Mouse (Mus musculus) telencephalon, adult 2 months (tissue): ENCODE data around the gene Hk1.

Experiments used
- DNase-seq: peaks from one replicate; pipeline ENCODE4 v3.0.0-alpha.2; 2011; ENCODE audit warnings: low read depth, low spot score

The Hk1 gene

DNA sequence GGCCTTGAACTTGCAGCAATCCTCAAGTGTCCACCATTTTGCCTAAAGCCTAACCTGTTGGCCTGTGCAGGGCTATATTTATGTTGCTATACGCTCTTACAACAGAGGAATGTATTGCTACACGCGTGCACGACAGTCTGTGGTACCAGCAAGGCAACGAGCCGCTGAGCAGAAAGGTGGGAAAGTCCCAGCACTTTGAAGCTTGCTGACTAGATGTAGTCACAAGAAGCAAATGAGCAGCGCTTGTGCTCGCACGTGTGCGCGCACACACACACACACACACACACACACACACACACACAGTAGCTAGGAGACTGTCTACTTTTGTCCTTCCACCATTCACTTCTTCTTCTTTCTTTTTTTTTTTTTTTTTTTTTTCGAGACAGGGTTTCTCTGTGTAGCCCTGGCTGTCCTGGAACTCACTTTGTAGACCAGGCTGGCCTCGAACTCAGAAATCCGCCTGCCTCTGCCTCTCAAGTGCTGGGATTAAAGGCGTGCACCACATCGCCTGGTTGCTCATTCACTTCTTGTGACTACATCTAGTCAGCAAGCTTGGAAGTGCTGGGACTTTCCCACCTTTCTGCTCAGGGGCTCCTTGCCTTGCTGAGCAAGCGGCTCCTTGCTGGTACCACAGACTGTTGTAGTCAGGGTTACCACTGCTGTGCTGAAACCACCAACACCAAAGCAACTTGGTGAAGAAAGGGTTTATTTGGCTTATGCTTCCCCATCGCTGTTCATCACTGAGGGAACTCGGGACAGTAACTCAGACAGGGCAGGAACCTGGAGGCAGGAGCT, 102.0 kb downstream of the Hk1 start:
- no peak for DNase-seq

GRCm38 (mm10) chr10:62275235-62275634, 104.5 kb downstream of the Hk1 start:
- peak; percentile 52 for DNase-seq

DNA sequence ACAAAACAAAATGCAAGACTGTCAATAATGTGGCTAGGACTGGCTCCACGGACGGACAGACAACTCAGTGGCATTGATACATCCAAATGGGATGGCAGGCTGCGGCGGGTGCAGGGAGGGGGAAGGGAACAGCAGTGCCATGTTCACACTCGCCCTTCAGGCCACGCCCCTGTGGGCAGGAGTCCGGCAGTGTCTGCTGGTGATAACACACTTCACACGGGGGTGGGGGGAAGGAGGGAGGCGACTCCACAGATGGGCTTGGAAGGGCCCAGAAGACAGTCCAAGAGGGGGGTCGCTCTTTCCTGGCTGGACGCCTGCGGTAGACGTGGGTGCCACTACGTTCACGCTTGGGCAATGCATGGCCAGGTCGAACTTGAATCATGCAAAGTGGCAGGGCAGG, 110.4 kb downstream of the Hk1 start:
- DNase-seq = no peak

- no peak for DNase-seq
Observed at GRCm38 (mm10) chr10:62264299-62264698, 115.4 kb downstream of the Hk1 start.

DNA sequence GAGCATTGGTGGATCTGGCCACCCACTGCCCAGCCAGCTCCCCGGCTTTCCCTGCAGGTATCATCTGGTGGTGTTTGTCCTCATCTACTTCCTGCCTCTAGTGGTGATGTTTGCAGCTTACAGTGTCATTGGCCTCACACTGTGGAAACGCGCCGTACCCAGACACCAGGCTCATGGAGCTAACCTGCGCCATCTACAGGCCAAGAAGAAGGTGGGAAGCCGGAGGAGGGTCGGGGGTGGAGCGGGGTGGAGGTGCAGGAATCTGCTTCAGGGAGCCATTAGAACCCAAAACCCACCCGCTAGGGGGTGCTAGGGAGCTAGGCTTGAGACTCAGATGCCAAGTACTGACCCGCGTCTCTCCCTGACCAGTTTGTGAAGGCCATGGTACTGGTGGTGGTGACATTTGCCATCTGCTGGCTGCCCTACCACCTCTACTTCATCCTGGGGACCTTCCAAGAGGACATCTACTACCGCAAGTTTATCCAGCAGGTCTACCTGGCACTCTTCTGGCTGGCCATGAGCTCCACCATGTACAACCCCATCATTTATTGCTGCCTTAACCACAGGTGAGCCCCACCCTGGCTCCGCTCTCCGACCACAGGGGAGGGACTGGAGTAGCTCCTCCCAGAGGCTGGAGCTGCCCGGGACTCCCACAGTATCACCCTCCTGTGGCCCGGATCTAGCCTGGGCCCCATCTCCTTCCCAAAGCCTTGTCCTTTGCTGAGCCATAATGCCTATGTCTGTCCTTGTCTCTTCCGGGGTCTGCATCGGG, 118.4 kb downstream of the Hk1 start:
- peak; percentile 50 for DNase-seq

- no peak for DNase-seq
Observed at GRCm38 (mm10) chr10:62258298-62258697, 121.4 kb downstream of the Hk1 start.

DNA sequence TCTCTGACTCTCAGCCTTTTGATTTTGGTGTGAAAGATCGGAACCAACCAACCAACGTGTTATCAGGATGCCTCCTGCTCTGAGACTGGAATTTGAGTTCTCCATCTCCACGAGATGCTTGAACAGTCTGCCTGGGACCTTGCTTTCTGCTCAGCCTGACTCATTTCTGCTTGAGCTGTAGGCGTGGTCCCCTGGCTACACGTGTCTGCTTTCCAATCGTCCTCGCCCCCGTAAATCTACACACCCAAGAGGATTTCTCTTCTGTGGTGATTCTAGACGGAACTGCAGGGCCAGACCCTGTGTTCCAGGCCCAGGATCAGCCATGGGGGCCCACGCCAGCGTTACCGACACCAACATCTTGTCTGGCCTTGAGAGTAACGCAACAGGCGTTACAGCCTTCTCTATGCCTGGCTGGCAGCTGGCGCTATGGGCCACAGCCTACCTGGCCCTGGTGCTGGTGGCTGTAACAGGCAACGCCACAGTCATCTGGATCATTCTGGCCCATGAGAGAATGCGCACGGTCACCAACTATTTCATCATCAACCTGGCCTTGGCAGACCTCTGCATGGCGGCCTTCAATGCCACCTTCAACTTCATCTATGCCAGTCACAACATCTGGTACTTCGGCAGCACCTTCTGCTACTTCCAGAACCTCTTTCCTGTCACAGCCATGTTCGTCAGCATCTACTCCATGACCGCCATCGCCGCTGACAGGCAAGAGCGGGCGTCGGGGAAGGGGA, 127.0 kb downstream of the Hk1 start:
- no peak for DNase-seq

DNA sequence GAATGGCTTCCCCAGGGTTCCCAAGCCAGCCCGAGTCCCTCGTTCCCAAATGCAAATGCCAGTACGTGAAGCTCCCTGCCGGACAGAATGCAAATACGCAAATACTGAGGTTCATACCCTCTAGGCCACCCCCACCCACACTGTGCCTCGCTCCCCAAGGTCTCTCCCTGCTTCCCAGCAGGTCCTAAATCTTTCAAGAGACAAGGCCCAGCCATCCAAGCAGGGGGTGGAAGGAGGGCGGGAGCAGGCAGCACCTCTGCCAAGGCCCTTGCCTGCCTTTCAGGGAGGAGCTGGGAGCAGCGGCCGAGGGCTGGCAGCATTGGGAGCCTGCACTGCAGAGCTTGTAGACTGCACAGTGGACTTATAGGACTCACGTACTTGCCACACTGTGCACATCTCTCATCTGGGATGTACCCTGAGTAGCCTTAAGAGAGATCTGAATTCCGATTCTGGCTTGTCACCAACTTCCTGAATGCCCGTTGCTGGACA, 127.7 kb downstream of the Hk1 start, which contains the start of gene Tacr2:
Gene Tacr2, plus strand, starts transcription at position 439 of the 489 bp plus-strand sequence.
- no peak for DNase-seq

DNA sequence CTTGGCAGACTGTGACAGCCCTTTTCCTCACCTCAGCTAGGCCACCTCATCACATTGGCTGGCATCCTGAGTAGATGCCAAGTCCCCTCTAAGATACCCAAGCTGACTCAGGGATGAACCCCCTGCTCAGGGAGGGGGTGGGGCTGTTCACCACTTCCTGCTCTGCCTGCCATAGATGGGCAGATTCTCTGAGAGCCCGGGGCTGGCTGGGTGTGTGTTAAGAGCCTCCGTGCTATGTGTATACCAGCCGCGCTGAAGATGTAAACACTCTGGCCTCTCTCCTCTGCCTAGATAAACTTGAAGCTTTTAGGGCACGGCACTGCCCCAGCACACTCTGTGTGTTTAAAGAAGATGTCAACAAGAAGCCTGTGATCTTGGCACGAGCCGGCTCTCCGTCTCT, 131.9 kb downstream of the Hk1 start:
- no peak for DNase-seq

- DNase-seq = no peak
Observed at GRCm38 (mm10) chr10:62247156-62247555, 132.6 kb downstream of the Hk1 start.

DNA sequence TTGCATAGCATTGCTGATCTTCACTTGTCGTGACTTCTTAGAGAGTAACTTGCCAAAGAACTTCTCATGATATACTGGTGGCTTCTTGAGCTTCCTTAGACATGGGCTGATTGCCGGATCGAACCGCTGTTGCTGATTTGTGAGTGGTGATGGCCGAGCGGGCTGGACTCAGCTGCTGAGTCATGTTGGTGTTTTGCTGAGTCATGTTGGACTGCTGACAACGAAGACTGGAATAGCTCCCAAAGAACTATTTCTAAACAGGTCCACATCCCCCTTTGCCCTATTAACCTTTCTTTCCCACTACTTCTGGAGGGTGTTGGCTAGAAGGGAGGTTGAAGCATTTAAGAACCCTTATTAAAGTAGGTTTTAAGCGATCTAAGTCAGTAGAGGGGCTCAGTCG, 135.6 kb downstream of the Hk1 start:
- no peak for DNase-seq

DNA sequence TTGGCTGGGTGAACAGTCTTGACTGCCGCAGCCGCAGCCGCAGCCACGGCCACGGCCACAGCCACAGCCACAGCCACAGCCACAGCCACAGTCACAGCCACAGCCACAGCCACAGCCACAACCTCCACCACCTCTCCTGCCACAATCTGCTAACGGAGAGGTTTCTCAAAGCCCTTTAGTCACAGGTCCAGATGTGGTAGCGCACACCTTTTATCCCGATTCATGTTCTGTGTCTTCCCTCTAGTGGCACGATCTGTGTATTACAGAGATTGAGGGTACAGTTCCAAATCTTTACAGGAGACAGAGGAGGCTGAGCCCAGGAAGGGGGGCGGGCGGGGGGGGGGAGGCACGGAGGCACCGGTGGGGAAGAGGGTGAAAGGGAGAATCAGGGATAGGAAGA, 136.8 kb downstream of the Hk1 start:
- no peak for DNase-seq

GRCm38 (mm10) chr10:62242358-62242757, 137.3 kb downstream of the Hk1 start:
- peak; percentile 28 for DNase-seq

DNA sequence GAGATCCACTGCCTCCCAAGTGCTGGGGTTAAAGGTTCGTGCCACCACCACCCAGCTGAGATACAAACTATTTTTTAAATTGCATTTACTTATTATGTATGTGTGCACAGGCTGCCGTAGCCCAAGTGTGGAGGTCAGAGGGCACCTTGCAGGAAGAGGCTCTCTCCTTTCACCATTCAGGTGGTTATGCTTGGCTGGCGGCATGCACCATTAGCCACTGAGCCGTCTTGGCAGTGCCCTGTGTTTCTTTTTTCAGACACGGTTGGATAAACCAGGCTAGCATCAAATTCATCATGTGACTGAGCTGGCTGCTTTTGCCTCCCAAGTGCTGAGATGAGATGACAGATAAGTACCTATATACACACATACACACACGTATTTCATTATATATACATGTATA, 140.4 kb downstream of the Hk1 start:
- no peak for DNase-seq

- peak; percentile 23 for DNase-seq
Observed at GRCm38 (mm10) chr10:62238688-62239087, 141.0 kb downstream of the Hk1 start.

- DNase-seq = no peak
Observed at GRCm38 (mm10) chr10:62237205-62237604, 142.5 kb downstream of the Hk1 start.

DNA sequence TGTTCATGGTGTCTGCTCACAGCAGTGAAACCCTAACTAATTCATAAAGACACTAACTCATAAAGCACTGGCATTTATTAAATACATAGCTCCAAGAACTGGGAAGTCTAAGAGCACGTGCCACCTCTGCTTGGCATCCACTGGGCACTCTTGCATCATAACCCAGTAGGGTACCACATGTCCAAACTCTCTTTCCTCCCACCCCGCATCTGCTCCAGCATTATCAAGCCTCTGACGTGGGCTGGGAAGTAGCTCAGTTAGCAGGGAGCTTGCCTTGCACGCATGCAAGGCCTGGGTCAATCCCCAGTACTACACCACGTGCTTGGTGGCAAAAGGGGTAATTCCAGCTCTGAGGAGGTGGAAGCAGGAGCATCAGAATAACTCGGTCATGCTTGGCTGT, 143.5 kb downstream of the Hk1 start:
- peak; percentile 55 for DNase-seq

DNA sequence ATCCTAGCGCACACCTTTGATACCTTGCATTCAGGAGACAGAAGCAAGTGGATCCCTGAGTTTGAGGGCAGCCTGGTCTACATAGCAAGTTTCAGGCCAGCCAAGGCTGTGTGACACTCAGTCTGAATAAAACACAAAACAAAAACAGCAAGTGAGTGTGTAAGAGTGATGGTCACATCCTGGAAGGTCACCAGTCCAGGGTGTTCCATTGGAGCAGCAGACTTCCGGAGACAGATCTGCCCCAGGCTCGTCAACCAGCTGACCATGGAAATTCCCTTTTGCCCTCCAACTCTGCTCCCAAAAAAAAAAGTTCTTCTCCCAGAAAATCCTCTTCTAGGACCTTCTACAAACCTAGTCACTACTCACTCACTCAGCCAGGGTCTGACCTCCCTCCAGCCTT, 147.9 kb downstream of the Hk1 start:
- no peak for DNase-seq

- no peak for DNase-seq
Observed at GRCm38 (mm10) chr10:62231395-62231732, 148.3 kb downstream of the Hk1 start.

DNA sequence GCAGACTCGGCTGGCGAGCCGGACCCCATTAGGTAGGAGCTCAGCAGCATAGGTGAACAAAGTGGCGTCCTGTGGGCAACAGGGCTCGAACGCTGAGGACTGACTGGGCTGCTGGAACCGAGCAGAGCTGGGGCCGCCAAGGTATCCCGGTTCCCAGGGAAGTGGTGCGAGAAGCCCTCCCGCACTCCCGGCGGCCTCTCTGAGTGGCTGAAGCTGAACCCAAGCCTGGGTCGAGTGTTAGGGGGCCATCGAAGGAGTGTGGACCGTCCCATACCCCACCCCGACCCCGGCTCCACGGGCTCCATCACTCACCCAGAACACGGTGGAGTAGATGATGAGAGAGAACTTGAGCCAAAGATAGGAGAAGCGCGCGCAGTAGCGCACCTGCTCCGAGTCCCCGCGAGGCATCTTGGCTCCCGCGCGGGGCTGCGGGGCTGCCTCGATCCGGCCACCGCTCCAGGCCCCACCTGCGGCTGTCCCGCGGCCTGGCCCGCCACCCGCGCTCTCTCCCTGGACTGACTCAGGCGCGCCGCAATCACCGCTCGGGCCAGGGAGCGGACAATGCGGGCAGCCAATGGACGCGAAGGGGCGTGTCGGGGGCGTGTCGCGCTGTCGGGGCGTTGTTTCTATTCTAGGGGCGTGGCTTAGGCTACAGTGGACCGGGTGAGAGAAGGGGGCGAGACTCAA, 148.9 kb downstream of the Hk1 start, which contains the start of gene Tspan15:
Gene Tspan15, minus strand, starts transcription at position 544 of the 687 bp plus-strand sequence.
- DNase-seq = peak; percentile 46

DNA sequence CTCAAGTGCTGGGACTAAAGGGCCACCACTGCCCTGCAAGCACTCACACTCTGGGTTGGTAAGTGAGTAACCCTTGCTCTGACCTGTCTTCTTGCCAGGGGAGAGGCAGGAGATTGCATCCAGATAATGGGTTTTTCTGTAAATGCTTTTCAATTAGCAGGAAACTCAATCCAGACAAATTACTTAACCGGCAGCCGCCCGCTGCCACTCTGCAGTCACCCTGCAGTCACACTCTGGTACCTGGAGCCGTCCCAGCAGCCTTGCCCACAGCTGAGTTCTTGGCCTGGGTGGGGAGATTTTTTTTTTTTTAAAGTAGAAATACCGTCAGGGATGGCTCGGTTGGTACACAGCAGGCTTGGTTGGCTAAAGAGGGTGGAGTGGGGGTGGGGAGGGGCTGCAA, 151.6 kb downstream of the Hk1 start:
- DNase-seq = no peak

- no peak for DNase-seq
Observed at GRCm38 (mm10) chr10:62225839-62226238, 153.9 kb downstream of the Hk1 start.
